Mouse (Mus musculus): ENCODE measurements around the gene Copz2. TPM values are rescaled to one million over a fixed set of nuclear protein-coding genes. Genes with fewer than 3 reads are reported as not detected.
"Not testable (repeated sequence)": the region's sequence is repeated elsewhere in the genome, so short reads cannot be mapped to it uniquely, and the experiment has no call there.

Copz2 gene
- total RNA-seq, 2 experiments from 2014 or later = 23.1 to 23.6 TPM

GRCm38 (mm10) chr11:96827062-96827581 lies 22.5 kb upstream of the Copz2 start:
- intact Hi-C loops (cut with DNase I) = loop anchor here (2.0 kb wide), 1 partner anchor 34 kb away; no protein-coding TSS in a partner anchor
- DNase-seq = peak in 1 of 2 experiments; percentile 28

GRCm38 (mm10) chr11:96827917-96828316 lies 21.8 kb upstream of the Copz2 start:
- DNase-seq = no peak
- intact Hi-C loops (cut with DNase I) = loop anchor here (2.0 kb wide), 1 partner anchor 33 kb away; no protein-coding TSS in a partner anchor

- intact Hi-C loops (cut with DNase I) = no loop called here
These were observed 20.8 kb upstream of the Copz2 start for GRCm38 (mm10) chr11:96828881-96829280.

GRCm38 (mm10) chr11:96829403-96829812 lies 20.3 kb upstream of the Copz2 start:
- peak; percentile 87 to 90 for DNase-seq
- intact Hi-C loops (cut with DNase I) = no loop called here

More at GRCm38 (mm10) chr11:96828881-96829280, 20.8 kb upstream of the Copz2 start:
- DNase-seq = no peak

GRCm38 (mm10) chr11:96829813-96830538 lies 19.7 kb upstream of the Copz2 start, which contains the start of gene Nfe2l1:
Gene Nfe2l1 (minus strand): TSS chr11:96829968.
- peak; percentile 93 to 98 for DNase-seq
- intact Hi-C loops (cut with DNase I) = no loop called here

GRCm38 (mm10) chr11:96830539-96831216 lies 19.0 kb upstream of the Copz2 start:
- DNase-seq = no peak
- intact Hi-C loops (cut with DNase I) = no loop called here

- intact Hi-C loops (cut with DNase I) = no loop called here
- DNase-seq = no peak
These were observed 18.2 kb upstream of the Copz2 start for GRCm38 (mm10) chr11:96831516-96831915.

- DNase-seq = no peak
- intact Hi-C loops (cut with DNase I) = no loop called here
These were observed 17.1 kb upstream of the Copz2 start for GRCm38 (mm10) chr11:96832541-96832940.

- intact Hi-C loops (cut with DNase I) = no loop called here
- no peak for DNase-seq
These were observed 16.7 kb upstream of the Copz2 start for GRCm38 (mm10) chr11:96832973-96833372.

GRCm38 (mm10) chr11:96834127-96834526 lies 15.5 kb upstream of the Copz2 start:
- DNase-seq = no peak
- intact Hi-C loops (cut with DNase I) = no loop called here

- intact Hi-C loops (cut with DNase I) = no loop called here
- DNase-seq = no peak
These were observed 12.4 kb upstream of the Copz2 start for GRCm38 (mm10) chr11:96837298-96837697.

GRCm38 (mm10) chr11:96838341-96838740 lies 11.3 kb upstream of the Copz2 start:
- DNase-seq = no peak
- intact Hi-C loops (cut with DNase I) = no loop called here

- intact Hi-C loops (cut with DNase I) = no loop called here
- no peak for DNase-seq
These were observed 10.2 kb upstream of the Copz2 start for GRCm38 (mm10) chr11:96839428-96839827.

- DNase-seq = no peak
- intact Hi-C loops (cut with DNase I) = no loop called here
These were observed 9.8 kb upstream of the Copz2 start for GRCm38 (mm10) chr11:96839877-96840276.

GRCm38 (mm10) chr11:96840290-96840689 lies 9.4 kb upstream of the Copz2 start:
- intact Hi-C loops (cut with DNase I) = no loop called here

GRCm38 (mm10) chr11:96843627-96844026 lies 6.0 kb upstream of the Copz2 start:
- intact Hi-C loops (cut with DNase I) = no loop called here
- no peak for DNase-seq

More at GRCm38 (mm10) chr11:96840290-96840689, 9.4 kb upstream of the Copz2 start:
- DNase-seq = no peak

GRCm38 (mm10) chr11:96847240-96847639 lies 2.4 kb upstream of the Copz2 start:
- no peak for DNase-seq
- intact Hi-C loops (cut with DNase I) = no loop called here

GRCm38 (mm10) chr11:96848694-96849093 lies 976 bp upstream of the Copz2 start:
- intact Hi-C loops (cut with DNase I) = no loop called here
- no peak for DNase-seq

- DNase-seq; intact Hi-C loops (cut with DNase I): not testable (repeated sequence)
These were observed 525 bp upstream of the Copz2 start for GRCm38 (mm10) chr11:96849145-96849544.

- intact Hi-C loops (cut with DNase I) = loop anchor here (10.0 kb wide), 1 partner anchor 303 kb away; no protein-coding TSS in a partner anchor
- DNase-seq = no peak
These were observed 7.8 kb downstream of the Copz2 start for GRCm38 (mm10) chr11:96857446-96857845.

GRCm38 (mm10) chr11:96859635-96860034 lies 10.0 kb downstream of the Copz2 start:
- no peak for DNase-seq
- intact Hi-C loops (cut with DNase I) = loop anchor here (2.0 to 10.0 kb wide), 3 partner anchors 33 to 577 kb away; partner anchors contain the start of gene Hoxb8
